Mouse (Mus musculus): ENCODE measurements at regions not wholly inside any gene's neighbourhood (a gene's known extent, or its start where the extent isn't known, plus 50 kb on each side); places are given as distances from the start of the nearest gene placed in this dataset.
"Not testable (repeated sequence)": the region's sequence is repeated elsewhere in the genome, so short reads cannot be mapped to it uniquely, and the experiment has no call there.

GRCm38 (mm10) chr4:3373027-3373763 is 188.0 kb upstream of the Vmn1r3 start:
- not testable (repeated sequence) for H3K27me3 ChIP-seq (ENCODE audit: insufficient read depth, low read length); H3K9me3 ChIP-seq (ENCODE audit: low read length); H3K9ac ChIP-seq (replicated peaks; ENCODE audit: low read length); DNase-seq (ENCODE audit: low spot score); H3K27ac ChIP-seq; H3K4me2 ChIP-seq (ENCODE audit: low read depth, low read length); ATAC-seq; H3K4me1 ChIP-seq (ENCODE audit: insufficient read depth, low read length); H3K4me3 ChIP-seq (ENCODE audit: low read length); H3K36me3 ChIP-seq (ENCODE audit: insufficient read depth, low read length)
- 56% methylated on average over 8 of the region's 8 CpGs for WGBS

GRCm38 (mm10) chr4:3368021-3368420 is 182.9 kb upstream of the Vmn1r3 start:
- not testable (repeated sequence) for DNase-seq (ENCODE audit: low spot score); H3K4me2 ChIP-seq (ENCODE audit: low read depth, low read length); H3K9ac ChIP-seq (replicated peaks; ENCODE audit: low read length); H3K27me3 ChIP-seq (ENCODE audit: insufficient read depth, low read length); H3K9me3 ChIP-seq (ENCODE audit: low read length); H3K4me3 ChIP-seq (ENCODE audit: low read length); H3K4me1 ChIP-seq (ENCODE audit: insufficient read depth, low read length); ATAC-seq; H3K36me3 ChIP-seq (ENCODE audit: insufficient read depth, low read length); H3K27ac ChIP-seq
- whole genome bisulfite sequencing, result 82% methylated on average over 4 of the region's 4 CpGs

DNA sequence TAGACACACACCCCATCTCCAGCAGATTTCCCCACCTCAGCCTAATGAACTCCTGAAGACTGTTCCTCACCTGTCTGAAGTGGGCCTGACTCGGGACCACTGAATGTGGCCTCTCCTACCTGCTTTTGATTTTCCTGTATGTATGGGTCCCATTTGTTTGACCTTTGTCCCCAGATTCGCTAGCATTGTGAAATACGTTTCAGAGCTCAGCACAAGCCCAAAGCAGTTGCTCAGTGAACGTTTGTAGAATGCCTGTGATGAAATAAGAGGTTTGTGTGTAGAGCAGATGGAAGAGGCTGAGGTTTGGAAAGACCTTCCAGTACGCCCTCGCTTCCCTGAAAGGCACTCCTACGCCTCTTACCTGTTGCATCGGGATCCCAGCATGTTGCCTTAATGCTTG is 158.3 kb upstream of the Vmn1r3 start:
- H3K4me2 ChIP-seq (ENCODE audit: low read depth, low read length); DNase-seq (ENCODE audit: low spot score); ATAC-seq; H3K27me3 ChIP-seq (ENCODE audit: insufficient read depth, low read length); H3K9me3 ChIP-seq (ENCODE audit: low read length); H3K36me3 ChIP-seq (ENCODE audit: insufficient read depth, low read length); H3K9ac ChIP-seq (replicated peaks; ENCODE audit: low read length); H3K4me3 ChIP-seq (ENCODE audit: low read length); H3K27ac ChIP-seq; H3K4me1 ChIP-seq (ENCODE audit: insufficient read depth, low read length): not testable (repeated sequence)
- WGBS, result 76% methylated on average over 8 of the region's 8 CpGs

- H3K27ac ChIP-seq; H3K9me3 ChIP-seq (ENCODE audit: low read length); H3K4me3 ChIP-seq (ENCODE audit: low read length); H3K4me2 ChIP-seq (ENCODE audit: low read depth, low read length); H3K9ac ChIP-seq (replicated peaks; ENCODE audit: low read length); H3K36me3 ChIP-seq (ENCODE audit: insufficient read depth, low read length); ATAC-seq; DNase-seq (ENCODE audit: low spot score); H3K4me1 ChIP-seq (ENCODE audit: insufficient read depth, low read length); H3K27me3 ChIP-seq (ENCODE audit: insufficient read depth, low read length): not testable (repeated sequence)
- WGBS, result 88% methylated on average over 2 of the region's 2 CpGs
Measured at GRCm38 (mm10) chr4:3342696-3343095, 157.5 kb upstream of the Vmn1r3 start.

DNA sequence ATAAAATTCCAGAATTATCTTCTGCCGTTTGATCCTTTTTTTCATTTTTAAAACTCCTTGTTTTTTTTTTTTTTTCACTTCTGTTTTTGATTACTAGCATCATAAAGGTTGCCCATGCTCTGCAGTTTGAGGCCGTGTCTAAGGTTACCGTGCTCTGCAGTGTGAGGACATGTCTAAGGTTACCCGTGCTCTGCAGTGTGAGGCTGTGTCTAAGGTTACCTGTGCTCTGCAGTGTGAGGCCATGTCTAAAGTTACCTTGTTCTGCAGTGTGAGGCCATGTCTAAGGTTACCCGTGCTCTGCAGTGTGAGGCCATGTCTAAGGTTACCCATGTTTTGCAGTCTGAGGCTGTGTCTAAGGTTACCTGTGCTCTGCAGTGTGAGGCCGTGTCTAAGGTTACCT is 157.0 kb upstream of the Vmn1r3 start:
- 93% methylated on average over 6 of the region's 6 CpGs for WGBS
- not testable (repeated sequence) for ATAC-seq; H3K27ac ChIP-seq; H3K36me3 ChIP-seq (ENCODE audit: insufficient read depth, low read length); H3K4me2 ChIP-seq (ENCODE audit: low read depth, low read length); H3K27me3 ChIP-seq (ENCODE audit: insufficient read depth, low read length); DNase-seq (ENCODE audit: low spot score); H3K4me3 ChIP-seq (ENCODE audit: low read length); H3K9ac ChIP-seq (replicated peaks; ENCODE audit: low read length); H3K9me3 ChIP-seq (ENCODE audit: low read length); H3K4me1 ChIP-seq (ENCODE audit: insufficient read depth, low read length)
